Mouse (Mus musculus): ENCODE measurements around the gene Myo3b.

The Myo3b gene

GRCm38 (mm10) chr2:70444141-70444540, 405.2 kb downstream of the Myo3b start:
- DNase-seq (ENCODE audit: low read depth, low spot score): no peak

DNA sequence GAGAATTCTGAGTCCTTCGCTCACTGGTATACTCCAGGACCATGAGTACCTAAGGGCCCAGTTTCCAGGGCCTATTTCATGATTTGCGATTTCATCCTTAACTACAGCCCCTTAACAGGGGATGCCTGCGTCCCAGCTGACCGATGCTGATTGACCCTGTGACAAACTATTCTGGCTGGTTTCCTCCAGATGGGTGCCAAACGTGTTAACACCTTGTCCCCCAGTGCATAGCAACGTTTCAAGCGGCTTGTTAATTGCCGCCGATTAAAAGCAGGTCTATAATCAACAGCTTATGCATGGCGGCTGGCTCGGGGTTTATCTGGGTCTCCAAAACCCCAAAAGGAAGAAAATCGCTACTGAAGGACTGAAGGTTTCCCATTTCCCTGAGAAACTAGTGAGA, 417.3 kb downstream of the Myo3b start:
- peak; percentile 30 for DNase-seq (ENCODE audit: low read depth, low spot score)

- no peak for DNase-seq (ENCODE audit: low read depth, low spot score)
Observed at GRCm38 (mm10) chr2:70463606-70464005, 424.7 kb downstream of the Myo3b start.

- no peak for DNase-seq (ENCODE audit: low read depth, low spot score)
Observed at GRCm38 (mm10) chr2:70471136-70471535, 432.2 kb downstream of the Myo3b start.

- peak; percentile 76 for DNase-seq (ENCODE audit: low read depth, low spot score)
Observed at GRCm38 (mm10) chr2:70471861-70472620, 433.1 kb downstream of the Myo3b start.
